Mouse (Mus musculus) olfactory bulb, adult 2 months (tissue): ENCODE data around the gene Platr17.

Experiments used
- CTCF ChIP-seq: fragments of 200-500 bp; IDR thresholded peaks from 2 replicates; pipeline ENCODE4 v1.5.1; 2012; ENCODE audit warnings: low read depth, mild to moderate bottlenecking, low read length, moderate library complexity; ENCODE audit not compliant: insufficient read depth
- POLR2A ChIP-seq: fragments of 200-500 bp; IDR thresholded peaks from 2 replicates; pipeline ENCODE4 v1.6.1; 2012; ENCODE audit warnings: mild to moderate bottlenecking, low read depth, low read length, moderate library complexity; ENCODE audit not compliant: insufficient read depth

GRCm38 (mm10) chr17:33913264-33913663 lies 8.3 kb downstream of the Platr17 start:
- TF ChIP-seq CTCF (no peak), POLR2A (no peak)
